Mouse (Mus musculus): ENCODE measurements around the gene Drc3. TPM values are rescaled to one million over a fixed set of nuclear protein-coding genes. Genes with fewer than 3 reads are reported as not detected.

Gene Drc3
- polyA plus RNA-seq, 1 experiment: 6.9 TPM

DNA sequence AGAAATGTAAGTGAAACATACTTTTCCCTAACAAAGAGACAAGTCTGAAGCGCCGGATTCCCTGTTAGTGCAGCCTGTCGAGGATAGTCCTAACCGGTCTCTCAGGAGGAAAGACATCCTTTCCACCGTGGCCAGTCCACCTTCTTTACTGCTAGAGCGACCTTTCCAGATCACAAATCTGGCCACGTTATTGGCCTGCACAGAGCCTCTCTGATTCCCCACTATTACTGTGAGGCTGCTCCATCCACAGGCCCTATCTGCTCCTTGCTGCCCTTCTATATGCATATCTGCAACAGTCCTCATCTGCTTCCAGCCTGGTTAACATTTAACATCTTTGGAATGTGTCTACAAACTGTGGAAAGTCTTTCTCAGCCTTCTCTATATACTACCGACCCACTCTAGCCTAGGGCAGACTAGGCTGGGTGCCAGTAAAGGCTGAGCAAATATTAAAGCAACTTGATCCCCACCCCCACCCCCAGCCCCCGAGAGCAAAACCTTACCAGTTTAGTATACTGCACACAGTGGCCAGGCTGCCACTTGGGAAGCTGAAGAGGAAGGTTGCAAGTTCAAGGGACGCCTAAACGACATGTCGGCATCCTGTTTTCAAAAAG, 44.5 kb upstream of the Drc3 start:
- no peak overlapping the region for H3K4me3 ChIP-seq (ENCODE audit: low read depth, low read length)
- no peak overlapping the region for H3K27ac ChIP-seq (ENCODE audit: insufficient read depth, low read length)
- TF ChIP-seq EP300 (IDR thresholded peaks at IDR 0.05; ENCODE audit: insufficient read depth, low read depth, low read length) (no peak), CTCF (IDR thresholded peaks at IDR 0.05; ENCODE audit: low read depth, low read length) (no peak), POLR2A (IDR thresholded peaks at IDR 0.05; ENCODE audit: insufficient read depth, low read length) (no peak)
- H3K27me3 ChIP-seq (ENCODE audit: control insufficient read depth, insufficient read depth, low read length, poor library complexity, severe bottlenecking): no peaks in the 10 kb centered on the region
- H3K9me3 ChIP-seq (replicated peaks; ENCODE audit: control insufficient read depth, insufficient read depth, low read length, poor library complexity, severe bottlenecking): no peaks in the 10 kb centered on the region
- peaks cover 2% of the 10 kb centered on the region for H3K4me1 ChIP-seq (ENCODE audit: control insufficient read depth, insufficient read depth, low read length)
- no peaks in the 10 kb centered on the region for H3K36me3 ChIP-seq (ENCODE audit: control insufficient read depth, insufficient read depth, low read length, poor library complexity, severe bottlenecking)
- no peak overlapping the region for H3K9ac ChIP-seq (ENCODE audit: low read depth, poor library complexity, severe bottlenecking)

GRCm38 (mm10) chr11:60309875-60310274, 43.3 kb upstream of the Drc3 start:
- Histone ChIP-seq H3K27me3 (ENCODE audit: control insufficient read depth, insufficient read depth, low read length, poor library complexity, severe bottlenecking) (no peaks in the 10 kb centered on the region), H3K4me3 (ENCODE audit: low read depth, low read length) (no peak overlapping the region), H3K9me3 (replicated peaks; ENCODE audit: control insufficient read depth, insufficient read depth, low read length, poor library complexity, severe bottlenecking) (no peaks in the 10 kb centered on the region), H3K9ac (ENCODE audit: low read depth, poor library complexity, severe bottlenecking) (no peak overlapping the region), H3K36me3 (ENCODE audit: control insufficient read depth, insufficient read depth, low read length, poor library complexity, severe bottlenecking) (no peaks in the 10 kb centered on the region), H3K27ac (ENCODE audit: insufficient read depth, low read length) (no peak overlapping the region), H3K4me1 (ENCODE audit: control insufficient read depth, insufficient read depth, low read length) (peaks cover 2% of the 10 kb centered on the region)
- no peak for TF ChIP-seq EP300 (IDR thresholded peaks at IDR 0.05; ENCODE audit: insufficient read depth, low read depth, low read length)
- no peak for TF ChIP-seq POLR2A (IDR thresholded peaks at IDR 0.05; ENCODE audit: insufficient read depth, low read length)
- no peak for TF ChIP-seq CTCF (IDR thresholded peaks at IDR 0.05; ENCODE audit: low read depth, low read length)

GRCm38 (mm10) chr11:60311025-60311854, 41.9 kb upstream of the Drc3 start:
- no peak overlapping the region for H3K9ac ChIP-seq (ENCODE audit: low read depth, poor library complexity, severe bottlenecking)

GRCm38 (mm10) chr11:60316250-60316649, 36.9 kb upstream of the Drc3 start:
- Histone ChIP-seq H3K27me3 (ENCODE audit: control insufficient read depth, insufficient read depth, low read length, poor library complexity, severe bottlenecking) (no peaks in the 10 kb centered on the region), H3K4me1 (ENCODE audit: control insufficient read depth, insufficient read depth, low read length) (no peaks in the 10 kb centered on the region), H3K9ac (ENCODE audit: low read depth, poor library complexity, severe bottlenecking) (no peak overlapping the region), H3K27ac (ENCODE audit: insufficient read depth, low read length) (no peak overlapping the region), H3K36me3 (ENCODE audit: control insufficient read depth, insufficient read depth, low read length, poor library complexity, severe bottlenecking) (no peaks in the 10 kb centered on the region), H3K9me3 (replicated peaks; ENCODE audit: control insufficient read depth, insufficient read depth, low read length, poor library complexity, severe bottlenecking) (no peaks in the 10 kb centered on the region), H3K4me3 (ENCODE audit: low read depth, low read length) (no peak overlapping the region)
- TF ChIP-seq POLR2A (IDR thresholded peaks at IDR 0.05; ENCODE audit: insufficient read depth, low read length) (no peak), EP300 (IDR thresholded peaks at IDR 0.05; ENCODE audit: insufficient read depth, low read depth, low read length) (no peak), CTCF (IDR thresholded peaks at IDR 0.05; ENCODE audit: low read depth, low read length) (no peak)

More at GRCm38 (mm10) chr11:60311025-60311854, 41.9 kb upstream of the Drc3 start:
- Histone ChIP-seq H3K36me3 (ENCODE audit: control insufficient read depth, insufficient read depth, low read length, poor library complexity, severe bottlenecking) (no peaks in the 10 kb centered on the region), H3K27me3 (ENCODE audit: control insufficient read depth, insufficient read depth, low read length, poor library complexity, severe bottlenecking) (no peaks in the 10 kb centered on the region), H3K4me1 (ENCODE audit: control insufficient read depth, insufficient read depth, low read length) (no peaks in the 10 kb centered on the region), H3K9me3 (replicated peaks; ENCODE audit: control insufficient read depth, insufficient read depth, low read length, poor library complexity, severe bottlenecking) (no peaks in the 10 kb centered on the region), H3K4me3 (ENCODE audit: low read depth, low read length) (no peak overlapping the region), H3K27ac (ENCODE audit: insufficient read depth, low read length) (no peak overlapping the region)
- TF ChIP-seq POLR2A (IDR thresholded peaks at IDR 0.05; ENCODE audit: insufficient read depth, low read length) (no peak), CTCF (IDR thresholded peaks at IDR 0.05; ENCODE audit: low read depth, low read length) (no peak), EP300 (IDR thresholded peaks at IDR 0.05; ENCODE audit: insufficient read depth, low read depth, low read length) (no peak)

DNA sequence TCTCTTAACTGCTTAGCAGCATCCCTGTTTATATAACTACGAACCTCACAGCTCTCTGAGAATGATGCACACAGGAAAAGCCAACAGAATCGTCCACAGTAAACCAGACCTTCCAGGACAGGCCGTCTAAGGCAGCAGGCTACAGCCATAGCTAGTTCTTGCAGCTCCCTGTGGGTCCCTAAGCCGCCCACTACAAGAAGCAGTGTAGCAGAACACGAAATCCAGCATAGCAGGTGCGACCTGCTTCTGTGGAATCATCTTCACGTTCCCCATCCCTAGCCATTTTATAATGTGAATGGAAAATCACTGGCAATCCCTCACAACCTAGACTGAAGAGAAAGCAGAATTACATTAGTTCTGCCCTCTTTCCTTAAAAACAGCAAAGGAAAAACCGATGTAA, 36.2 kb upstream of the Drc3 start:
- Histone ChIP-seq H3K4me3 (ENCODE audit: low read depth, low read length) (no peak overlapping the region), H3K27me3 (ENCODE audit: control insufficient read depth, insufficient read depth, low read length, poor library complexity, severe bottlenecking) (no peaks in the 10 kb centered on the region), H3K9ac (ENCODE audit: low read depth, poor library complexity, severe bottlenecking) (no peak overlapping the region), H3K4me1 (ENCODE audit: control insufficient read depth, insufficient read depth, low read length) (no peaks in the 10 kb centered on the region), H3K27ac (ENCODE audit: insufficient read depth, low read length) (no peak overlapping the region), H3K9me3 (replicated peaks; ENCODE audit: control insufficient read depth, insufficient read depth, low read length, poor library complexity, severe bottlenecking) (no peaks in the 10 kb centered on the region), H3K36me3 (ENCODE audit: control insufficient read depth, insufficient read depth, low read length, poor library complexity, severe bottlenecking) (no peaks in the 10 kb centered on the region)
- TF ChIP-seq CTCF (IDR thresholded peaks at IDR 0.05; ENCODE audit: low read depth, low read length) (no peak), EP300 (IDR thresholded peaks at IDR 0.05; ENCODE audit: insufficient read depth, low read depth, low read length) (no peak), POLR2A (IDR thresholded peaks at IDR 0.05; ENCODE audit: insufficient read depth, low read length) (no peak)

Data from ES-Bruce4 (cell line).